Mouse (Mus musculus) ES-E14 (cell line): ENCODE results near the gene Znrf3. TPM values are rescaled to one million over a fixed set of nuclear protein-coding genes. Genes with fewer than 3 reads are reported as not detected.

ENCODE experiments used
- DNase-seq: peaks from one replicate; pipeline ENCODE4 v3.0.0-alpha.2; 2013; ENCODE audit warnings: low read depth, low spot score
- H3K27ac ChIP-seq: 2 replicates; pipeline ENCODE4 v1.5.1; 2012; ENCODE audit warnings: low read depth, mild to moderate bottlenecking, low read length, moderate library complexity, mixed read lengths; ENCODE audit not compliant: poor library complexity, insufficient read depth, severe bottlenecking
- H3K36me3 ChIP-seq: 2 replicates; pipeline ENCODE4 v1.6.1; 2012; ENCODE audit warnings: mild to moderate bottlenecking, low read length, moderate library complexity, mixed read lengths; ENCODE audit not compliant: control insufficient read depth, poor library complexity, insufficient read depth, severe bottlenecking
- H3K4me1 ChIP-seq, 2 experiments: fragments of 150-350 bp in 1 of 2; sonication (generic) in 1 of 2; 2 replicates each; pipeline ENCODE4 v1.6.1; 2012; ENCODE audit warnings: low read length in 2 of 2, mild to moderate bottlenecking in 1 of 2, mixed read lengths in 1 of 2; ENCODE audit not compliant: control insufficient read depth in 2 of 2, insufficient read depth in 2 of 2, poor library complexity in 1 of 2
- H3K4me3 ChIP-seq, 2 experiments: fragments of 150-350 bp in 1 of 2; sonication (generic) in 1 of 2; 2 replicates each; pipeline ENCODE4 v1.5.1; 2012; ENCODE audit warnings: low read length in 2 of 2, low read depth in 1 of 2, mild to moderate bottlenecking in 1 of 2, mixed read lengths in 1 of 2; ENCODE audit not compliant: insufficient read depth in 1 of 2, poor library complexity in 1 of 2, severe bottlenecking in 1 of 2
- H3K9ac ChIP-seq: 2 replicates; pipeline ENCODE4 v1.6.1; 2012; ENCODE audit warnings: low read depth, mild to moderate bottlenecking, low read length, mixed read lengths; ENCODE audit not compliant: poor library complexity, insufficient read depth, severe bottlenecking
- H3K9me3 ChIP-seq: fragments of 150-350 bp; sonication (generic); 2 replicates; pipeline ENCODE4 v1.6.1; 2012; ENCODE audit warnings: low read depth, mild to moderate bottlenecking, low read length; ENCODE audit not compliant: control insufficient read depth, insufficient read depth
- CHD2 ChIP-seq: IDR thresholded peaks from 2 replicates; pipeline ENCODE4 v1.6.1; 2014; ENCODE audit warnings: mild to moderate bottlenecking, low read depth, low read length, inconsistent platforms
- HCFC1 ChIP-seq: IDR thresholded peaks from 2 replicates; pipeline ENCODE4 v1.6.1; 2012; ENCODE audit warnings: low read length, inconsistent platforms, borderline replicate concordance; ENCODE audit not compliant: insufficient read depth
- MAFK ChIP-seq: IDR thresholded peaks from 2 replicates; pipeline ENCODE4 v1.6.1; 2014; ENCODE audit warnings: mild to moderate bottlenecking, low read depth, low read length, inconsistent platforms; ENCODE audit not compliant: insufficient read depth
- ZC3H11A ChIP-seq: IDR thresholded peaks from 2 replicates; pipeline ENCODE4 v1.6.1; 2012; ENCODE audit warnings: low read depth, mild to moderate bottlenecking, inconsistent platforms, low read length, borderline replicate concordance
- ZNF384 ChIP-seq: IDR thresholded peaks from 2 replicates; pipeline ENCODE4 v1.6.1; 2012; ENCODE audit warnings: low read depth, low read length, inconsistent platforms
- in situ Hi-C, 2 experiments: fragments of 600-800 bp; cut with MboI; formaldehyde crosslinking; loops; one replicate each; pipeline ENCODE4 v1.15.1; 2025; ENCODE audit warnings: low sequenced_read_pairs in 2 of 2, inconsistent platforms in 1 of 2; ENCODE audit not compliant: unreplicated experiment in 2 of 2
- total RNA-seq: library from RNA; depleted of rRNA; stranded (reverse); fragments of 300-350 nt; gene quantifications from 2 replicates; pipeline ENCODE4 v1.2.3, GENCODE M21; 2012

Znrf3 gene
- total RNA-seq, 1 experiment: 15.4 TPM

GRCm38 (mm10) chr11:5261508-5262392 lies 182.9 kb downstream of the Znrf3 start, which contains the start of gene Kremen1:
Gene Kremen1, minus strand, starts transcription at chr11:5261558.
- in situ Hi-C loops: no loop called here
- Histone ChIP-seq H3K4me1 (peaks cover 0 to 16% of the 10 kb centered on the region in 2 experiments; a peak in 3 of 4 replicates), H3K4me3 (peak within 1 kb of the TSS; percentile 89 to 98), H3K36me3 (no peaks in the 10 kb centered on the region), H3K27ac (no peak within 1 kb of the TSS; the same call in 1 of the 2 replicates), H3K9me3 (no peaks in the 10 kb centered on the region), H3K9ac (peak within 1 kb of the TSS; percentile 80)
- TF ChIP-seq MAFK (no peak), ZC3H11A (no peak), ZNF384 (no peak), CHD2 (no peak), HCFC1 (no peak)
- DNase-seq: peak; percentile 75

DNA sequence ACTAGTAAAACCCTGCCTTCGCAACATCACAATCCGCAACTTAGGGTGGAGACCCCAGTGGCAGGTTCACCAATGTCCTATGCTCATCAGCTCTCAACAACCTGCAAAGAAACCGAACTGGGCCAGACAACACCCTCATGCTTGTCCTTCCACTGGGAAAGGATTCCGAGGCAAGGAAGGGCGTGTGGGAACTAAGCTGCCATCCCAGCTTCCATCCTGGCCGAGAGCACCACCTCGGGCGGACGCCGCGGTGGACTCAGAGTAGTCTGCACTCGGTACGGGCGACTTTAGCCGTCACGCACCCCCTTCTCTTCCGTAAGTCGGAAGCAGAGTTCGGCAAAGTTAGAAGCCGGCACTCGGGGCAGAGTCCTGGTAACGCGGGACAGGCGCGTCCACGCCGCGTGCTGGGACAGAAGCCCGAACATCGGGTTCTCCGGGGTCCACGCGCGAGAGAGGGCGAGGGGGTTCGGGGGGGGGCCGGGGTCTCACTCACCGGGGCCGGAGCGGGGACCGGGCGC lies 183.6 kb downstream of the Znrf3 start:
- no peaks in the 10 kb centered on the region for H3K36me3 ChIP-seq
- H3K9me3 ChIP-seq: no peaks in the 10 kb centered on the region
- H3K4me1 ChIP-seq: peaks cover 0 to 20% of the 10 kb centered on the region in 2 experiments; a peak in 3 of 4 replicates
- H3K4me3 ChIP-seq: peak overlapping the region; percentile 74 to 98
- in situ Hi-C loops: no loop called here
- H3K9ac ChIP-seq: peak overlapping the region; percentile 70
- no peak overlapping the region for H3K27ac ChIP-seq
- TF ChIP-seq CHD2: no peak
- no peak for TF ChIP-seq ZNF384
- TF ChIP-seq MAFK: no peak
- no peak for TF ChIP-seq HCFC1
- no peak for TF ChIP-seq ZC3H11A
- DNase-seq: no peak

GRCm38 (mm10) chr11:5259944-5260598 lies 184.6 kb downstream of the Znrf3 start:
- no peak for TF ChIP-seq ZC3H11A
- no peak overlapping the region for H3K9ac ChIP-seq
- no peak overlapping the region for H3K4me3 ChIP-seq
- H3K36me3 ChIP-seq: no peaks in the 10 kb centered on the region
- peaks cover 0 to 20% of the 10 kb centered on the region in 2 experiments; a peak in 3 of 4 replicates for H3K4me1 ChIP-seq
- H3K27ac ChIP-seq: no peak overlapping the region
- no peaks in the 10 kb centered on the region for H3K9me3 ChIP-seq
- no peak for DNase-seq
- in situ Hi-C loops: no loop called here

- in situ Hi-C loops: no loop called here
- Histone ChIP-seq H3K36me3 (no peaks in the 10 kb centered on the region), H3K9me3 (no peaks in the 10 kb centered on the region), H3K27ac (no peak overlapping the region), H3K4me1 (peaks cover 0 to 9% of the 10 kb centered on the region in 2 experiments; a peak in 3 of 4 replicates), H3K4me3 (no peak overlapping the region), H3K9ac (no peak overlapping the region)
- TF ChIP-seq HCFC1 (no peak), MAFK (no peak), ZNF384 (no peak), ZC3H11A (no peak), CHD2 (no peak)
- DNase-seq: no peak
These were observed 186.6 kb downstream of the Znrf3 start for GRCm38 (mm10) chr11:5258036-5258435.
